Comparison of ENCODE assay signal across 23 mouse cellular contexts in the genomic region with DNA sequence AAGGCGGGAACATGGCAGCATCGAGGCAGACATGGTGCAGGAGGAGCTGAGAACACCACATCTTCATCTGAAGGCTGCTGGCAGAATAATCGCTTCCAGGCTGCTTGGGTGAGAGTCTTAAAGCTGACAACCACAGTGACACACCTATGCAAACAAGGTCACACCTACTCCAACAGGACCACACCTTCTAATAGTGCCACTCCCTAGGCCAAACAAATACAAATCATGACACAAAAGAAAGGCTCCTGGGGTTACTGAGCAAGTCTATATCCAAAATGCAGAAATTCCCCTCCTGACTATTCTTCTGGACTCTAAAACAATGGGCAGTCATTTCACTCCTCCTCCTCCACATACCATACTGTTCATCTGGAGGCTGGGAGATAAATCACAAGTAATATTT.
"Had no signal": no experiment of that assay in that cellular context is flagged by ENCODE, and none has a peak within 500 bp of the region (broad histone marks: within the 10 kb centered on the region; RNA-seq: fewer than 3 reads in every experiment).

No protein-coding gene starts in this region.

- H3K36me3 ChIP-seq: liver, embryonic 13.5 days; liver, embryonic 15.5 days; lung, embryonic 15.5 days; midbrain, embryonic 12.5 days; neural tube, embryonic 13.5 days; neural tube, embryonic 15.5 days; stomach, embryonic 15.5 days had no signal

- H3K9me3 ChIP-seq: liver, embryonic 13.5 days; liver, embryonic 15.5 days; lung, embryonic 15.5 days; midbrain, embryonic 12.5 days; neural tube, embryonic 13.5 days; neural tube, embryonic 15.5 days; stomach, embryonic 15.5 days had no signal

- DNase-seq: liver, embryonic 13.5 days; liver, postnatal 0 days; lung, adult 2 months; lung, postnatal 14 days; lung, postnatal 4 days; midbrain, embryonic 14.5 days; retina, postnatal 1 day; right cerebral cortex, adult 18-20 months; right cerebral cortex, postnatal 25 days; right cerebral cortex, postnatal 4 days; spleen, adult 18-20 months; thymus, adult 18-20 months; thymus, postnatal 14 days; thymus, postnatal 36 days had no signal

- H3K27me3 ChIP-seq: liver, embryonic 13.5 days; liver, embryonic 15.5 days; lung, embryonic 15.5 days; midbrain, embryonic 12.5 days; neural tube, embryonic 13.5 days; neural tube, embryonic 15.5 days; stomach, embryonic 15.5 days had no signal

- H3K4me2 ChIP-seq: liver, embryonic 13.5 days; liver, embryonic 15.5 days; lung, embryonic 15.5 days; midbrain, embryonic 12.5 days; neural tube, embryonic 13.5 days; neural tube, embryonic 15.5 days; stomach, embryonic 15.5 days had no signal

- H3K4me3 ChIP-seq: liver, embryonic 13.5 days; liver, embryonic 15.5 days; lung, embryonic 15.5 days; midbrain, embryonic 12.5 days; myocyte; neural tube, embryonic 13.5 days; neural tube, embryonic 15.5 days; stomach, embryonic 15.5 days had no signal

- H3K9ac ChIP-seq: liver, embryonic 13.5 days; liver, embryonic 15.5 days; liver, postnatal 0 days; lung, embryonic 15.5 days; midbrain, embryonic 12.5 days; neural tube, embryonic 13.5 days; neural tube, embryonic 15.5 days; stomach, embryonic 15.5 days had no signal

- ATAC-seq: liver, postnatal 0 days; lung, postnatal 0 days; midbrain, embryonic 16.5 days had no signal

- H3K4me1 ChIP-seq: liver, embryonic 13.5 days; liver, embryonic 15.5 days; lung, embryonic 15.5 days; stomach, embryonic 15.5 days had no signal

- H3K27ac ChIP-seq: liver, embryonic 13.5 days; liver, embryonic 15.5 days; lung, embryonic 15.5 days; midbrain, embryonic 12.5 days; neural tube, embryonic 13.5 days; neural tube, embryonic 15.5 days; stomach, embryonic 15.5 days had no signal
